Mouse (Mus musculus) brown adipose tissue, adult 24 weeks (tissue): Measurements from ENCODE around the gene Mroh2a. TPM values are rescaled to one million over a fixed set of nuclear protein-coding genes. Genes with fewer than 3 reads are reported as not detected.

Experiments
- H3K27ac ChIP-seq: fragments of 200-500 bp; replicated peaks from 2 replicates; pipeline ENCODE4 v1.5.1; 2012; ENCODE audit warnings: low read depth, mild to moderate bottlenecking, low read length
- H3K4me1 ChIP-seq: fragments of 200-500 bp; 2 replicates; pipeline ENCODE4 v1.6.1; 2012; ENCODE audit warnings: low read length, mixed read lengths; ENCODE audit not compliant: control insufficient read depth, insufficient read depth, insufficient read length
- H3K4me3 ChIP-seq: fragments of 200-500 bp; 2 replicates; pipeline ENCODE4 v1.5.1; 2012; ENCODE audit warnings: low read depth, mild to moderate bottlenecking, low read length, moderate library complexity; ENCODE audit not compliant: insufficient read depth
- polyA plus RNA-seq: library from polyadenylated mRNA; stranded (reverse); fragments of >200 nt; gene quantifications from 2 replicates; pipeline ENCODE4 v1.2.4, GENCODE M21; 2012; ENCODE audit not compliant: missing spikeins, insufficient read depth, insufficient read length

Mroh2a gene
- polyA plus RNA-seq, 1 experiment: not detected

- Histone ChIP-seq H3K4me1 (0 out of 2 replicates have a peak, but pooled peaks cover 2% of the 10 kb centered on the region), H3K4me3 (no peak overlapping the region), H3K27ac (no peak overlapping the region)
Observed at GRCm38 (mm10) chr1:88256886-88257663, 30.3 kb downstream of the Mroh2a start.

GRCm38 (mm10) chr1:88257681-88258080 lies 30.9 kb downstream of the Mroh2a start:
- 0 out of 2 replicates have a peak, but pooled peaks cover 2% of the 10 kb centered on the region for H3K4me1 ChIP-seq
- no peak overlapping the region for H3K4me3 ChIP-seq
- H3K27ac ChIP-seq: no peak overlapping the region

- Histone ChIP-seq H3K27ac (no peak overlapping the region), H3K4me3 (no peak overlapping the region), H3K4me1 (0 out of 2 replicates have a peak, but pooled peaks cover 2% of the 10 kb centered on the region)
Observed at GRCm38 (mm10) chr1:88258361-88258760, 31.6 kb downstream of the Mroh2a start.

GRCm38 (mm10) chr1:88258881-88259642 lies 32.3 kb downstream of the Mroh2a start:
- no peak overlapping the region for H3K4me3 ChIP-seq
- no peak overlapping the region for H3K27ac ChIP-seq
- H3K4me1 ChIP-seq: 0 out of 2 replicates have a peak, but pooled peaks cover 2% of the 10 kb centered on the region

- H3K27ac ChIP-seq: no peak overlapping the region
- 0 out of 2 replicates have a peak, but pooled peaks cover 2% of the 10 kb centered on the region for H3K4me1 ChIP-seq
- no peak overlapping the region for H3K4me3 ChIP-seq
Observed at GRCm38 (mm10) chr1:88259643-88260024, 32.8 kb downstream of the Mroh2a start.

GRCm38 (mm10) chr1:88260114-88260513 lies 33.3 kb downstream of the Mroh2a start:
- H3K27ac ChIP-seq: no peak overlapping the region

GRCm38 (mm10) chr1:88260604-88261377 lies 34.0 kb downstream of the Mroh2a start:
- H3K27ac ChIP-seq: no peak overlapping the region
- H3K4me1 ChIP-seq: 0 out of 2 replicates have a peak, but pooled peaks cover 2% of the 10 kb centered on the region
- no peak overlapping the region for H3K4me3 ChIP-seq

More at GRCm38 (mm10) chr1:88260114-88260513, 33.3 kb downstream of the Mroh2a start:
- no peak overlapping the region for H3K4me3 ChIP-seq
- 0 out of 2 replicates have a peak, but pooled peaks cover 2% of the 10 kb centered on the region for H3K4me1 ChIP-seq

GRCm38 (mm10) chr1:88261706-88262105 lies 34.9 kb downstream of the Mroh2a start:
- 0 out of 2 replicates have a peak, but pooled peaks cover 2% of the 10 kb centered on the region for H3K4me1 ChIP-seq
- H3K4me3 ChIP-seq: no peak overlapping the region
- H3K27ac ChIP-seq: no peak overlapping the region

GRCm38 (mm10) chr1:88262255-88262654 lies 35.5 kb downstream of the Mroh2a start:
- no peak overlapping the region for H3K27ac ChIP-seq
- 0 out of 2 replicates have a peak, but pooled peaks cover 2% of the 10 kb centered on the region for H3K4me1 ChIP-seq

GRCm38 (mm10) chr1:88262961-88263360 lies 36.2 kb downstream of the Mroh2a start:
- H3K4me1 ChIP-seq: 0 out of 2 replicates have a peak, but pooled peaks cover 2% of the 10 kb centered on the region
- no peak overlapping the region for H3K4me3 ChIP-seq
- H3K27ac ChIP-seq: no peak overlapping the region

More at GRCm38 (mm10) chr1:88262255-88262654, 35.5 kb downstream of the Mroh2a start:
- H3K4me3 ChIP-seq: no peak overlapping the region

GRCm38 (mm10) chr1:88263778-88264177 lies 37.0 kb downstream of the Mroh2a start:
- H3K4me1 ChIP-seq: 0 out of 2 replicates have a peak, but pooled peaks cover 2% of the 10 kb centered on the region
- no peak overlapping the region for H3K4me3 ChIP-seq
- no peak overlapping the region for H3K27ac ChIP-seq

- Histone ChIP-seq H3K4me1 (0 out of 2 replicates have a peak, but pooled peaks cover 2% of the 10 kb centered on the region), H3K4me3 (no peak overlapping the region), H3K27ac (no peak overlapping the region)
Observed at GRCm38 (mm10) chr1:88264237-88264868, 37.6 kb downstream of the Mroh2a start.

GRCm38 (mm10) chr1:88264869-88265240 lies 38.1 kb downstream of the Mroh2a start:
- Histone ChIP-seq H3K4me1 (0 out of 2 replicates have a peak, but pooled peaks cover 2% of the 10 kb centered on the region), H3K27ac (no peak overlapping the region), H3K4me3 (no peak overlapping the region)

GRCm38 (mm10) chr1:88266123-88266522 lies 39.3 kb downstream of the Mroh2a start:
- Histone ChIP-seq H3K27ac (no peak overlapping the region), H3K4me1 (no peaks in the 10 kb centered on the region), H3K4me3 (no peak overlapping the region)
